Mouse (Mus musculus) G1E (cell line): ENCODE data around the gene 1700014D04Rik. TPM values are rescaled to one million over a fixed set of nuclear protein-coding genes. Genes with fewer than 3 reads are reported as not detected.
"Not testable (repeated sequence)": the region's sequence is repeated elsewhere in the genome, so short reads cannot be mapped to it uniquely, and the experiment has no call there.

Experiments used
- ATAC-seq: 2 replicates; pipeline ENCODE4 v1.8.0; 2016; ENCODE audit warnings: mild to moderate bottlenecking; ENCODE audit not compliant: insufficient number of reproducible peaks, poor library complexity, low FRiP score, severe bottlenecking; ENCODE audit errors: extremely low read depth
- DNase-seq: peaks from one replicate; pipeline ENCODE4 v3.0.0; 2012; ENCODE audit warnings: low spot score
- H3K27me3 ChIP-seq: 2 replicates; pipeline ENCODE4 v1.6.1; 2012; ENCODE audit warnings: mild to moderate bottlenecking, low read length, inconsistent platforms; ENCODE audit not compliant: insufficient read depth
- H3K36me3 ChIP-seq: replicated peaks from 2 replicates; pipeline ENCODE3; 2012; ENCODE audit warnings: mild to moderate bottlenecking, inconsistent platforms
- H3K4me1 ChIP-seq: 2 replicates; pipeline ENCODE4 v1.6.1; 2012; ENCODE audit warnings: low read depth, low read length, inconsistent platforms, mixed read lengths; ENCODE audit not compliant: insufficient read depth
- H3K4me3 ChIP-seq: 2 replicates; pipeline ENCODE4 v1.5.1; 2012; ENCODE audit warnings: low read depth, mild to moderate bottlenecking, inconsistent platforms, low read length, moderate library complexity, mixed read lengths
- H3K9me3 ChIP-seq: replicated peaks from 2 replicates; pipeline ENCODE4 v1.6.1; 2012; ENCODE audit warnings: inconsistent platforms
- CTCF ChIP-seq: IDR thresholded peaks from 2 replicates; pipeline ENCODE4 v1.5.1; 2012; ENCODE audit warnings: low read depth, low read length, inconsistent platforms, mixed read lengths
- GATA1 ChIP-seq: IDR thresholded peaks from 2 replicates; pipeline ENCODE4 v1.6.1; 2012; ENCODE audit warnings: borderline replicate concordance, low read length, inconsistent platforms, mixed read lengths
- GATA2 ChIP-seq: IDR thresholded peaks from 2 replicates; pipeline ENCODE4 v1.6.1; 2012; ENCODE audit warnings: low read depth, low read length, inconsistent platforms, borderline replicate concordance
- POLR2AphosphoS5 ChIP-seq: IDR thresholded peaks from 2 replicates; pipeline ENCODE4 v1.6.1; 2012; ENCODE audit warnings: low read depth, low read length, inconsistent platforms; ENCODE audit not compliant: insufficient replicate concordance
- TAL1 ChIP-seq: conservative IDR thresholded peaks from 2 replicates; pipeline ENCODE4 v1.6.1; 2012; ENCODE audit warnings: low read depth, low read length, inconsistent platforms, mixed read lengths
- polyA plus RNA-seq: library from polyadenylated mRNA; stranded (reverse); fragments of >175 nt; gene quantifications from 2 replicates; pipeline ENCODE4 v1.2.3, GENCODE M21; 2012
- total RNA-seq, 2 experiments: library from RNA; stranded (forward) in 1 of 2; stranded (reverse) in 1 of 2; fragments of 200-1000 nt in 1 of 2; fragments of >200 nt in 1 of 2; fragmentation: Nextera tagmentation in 1 of 2; gene quantifications; 2 replicates each; pipeline ENCODE4 v1.2.3; 2014 to 2017

Gene 1700014D04Rik
- total and polyA plus RNA-seq, 3 experiments, result 0.11 TPM; not detected in 2

- H3K4me3 ChIP-seq, result no peak overlapping the region
- no peak for TF ChIP-seq POLR2AphosphoS5
- no peak for TF ChIP-seq CTCF
- no peak for TF ChIP-seq TAL1
- TF ChIP-seq GATA1, result no peak
- TF ChIP-seq GATA2, result no peak
- no peaks in the 10 kb centered on the region for H3K36me3 ChIP-seq
- no peak for ATAC-seq
- no peaks in the 10 kb centered on the region for H3K9me3 ChIP-seq
- no peak for DNase-seq
- H3K27me3 ChIP-seq, result peaks cover 16% of the 10 kb centered on the region; the same call in 1 of the 2 replicates
- H3K4me1 ChIP-seq, result peaks cover 36% of the 10 kb centered on the region
Measured at GRCm38 (mm10) chr13:59726139-59726867, 20.2 kb downstream of the 1700014D04Rik start.

GRCm38 (mm10) chr13:59722089-59722488 is 24.5 kb downstream of the 1700014D04Rik start:
- H3K27me3 ChIP-seq, result peaks cover 22% of the 10 kb centered on the region; the same call in 1 of the 2 replicates
- H3K4me3 ChIP-seq, ATAC-seq, H3K9me3 ChIP-seq, H3K36me3 ChIP-seq, DNase-seq: not testable (repeated sequence)
- H3K4me1 ChIP-seq, result peaks cover 33% of the 10 kb centered on the region

DNA sequence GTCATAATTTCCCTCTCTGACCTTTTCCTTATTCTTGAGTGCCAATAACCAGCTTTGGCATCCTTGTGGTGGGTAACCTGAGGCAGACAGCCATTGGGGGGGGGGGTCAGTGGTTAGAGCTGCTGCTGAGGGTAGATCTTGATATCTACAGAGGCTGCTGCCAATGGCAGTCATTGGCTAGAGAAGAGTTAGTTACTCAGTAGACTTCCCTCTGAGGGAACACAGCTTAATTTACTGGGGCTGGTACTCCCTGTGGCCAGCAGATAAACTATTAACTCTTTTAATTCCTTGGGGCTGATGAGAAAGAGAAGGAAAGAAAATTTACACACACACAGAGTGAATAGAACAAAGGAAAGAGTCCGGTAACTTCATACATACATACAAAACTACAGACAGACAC is 27.1 kb downstream of the 1700014D04Rik start:
- peak; percentile 61; the same call in 1 of the 2 replicates for ATAC-seq

DNA sequence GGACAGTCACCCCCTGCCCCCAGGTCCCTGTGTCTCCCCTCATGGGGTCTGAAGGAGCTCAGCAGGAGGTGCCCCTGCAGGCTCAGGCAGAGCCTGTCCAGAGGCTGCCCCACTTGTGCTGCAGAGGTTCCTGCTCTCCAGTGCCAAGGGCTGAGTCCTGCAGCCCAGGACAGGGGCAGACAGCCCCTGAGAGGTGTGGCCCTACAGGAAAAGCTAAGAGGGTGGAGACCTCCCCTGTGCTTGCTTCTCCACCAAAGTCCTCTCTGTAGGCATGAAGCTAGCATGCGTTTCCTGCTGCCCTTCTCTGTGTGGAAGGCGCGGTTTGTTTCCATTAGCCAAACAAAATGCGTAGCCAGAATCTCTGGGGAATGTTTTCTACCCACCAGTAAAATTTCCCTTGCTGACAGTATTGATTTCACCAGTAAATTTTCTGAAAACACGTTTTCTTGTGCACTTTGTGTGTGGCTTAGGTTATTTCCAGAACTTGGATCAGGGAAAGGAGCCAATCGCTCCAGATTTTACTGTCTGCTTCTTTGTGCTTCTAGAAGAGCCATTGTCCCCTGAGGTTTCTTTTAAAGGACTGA is 27.6 kb downstream of the 1700014D04Rik start:
- not testable (repeated sequence) for H3K36me3 ChIP-seq, DNase-seq, H3K4me3 ChIP-seq, ATAC-seq, H3K9me3 ChIP-seq
- Histone ChIP-seq H3K27me3 (peaks cover 37% of the 10 kb centered on the region), H3K4me1 (peaks cover 53% of the 10 kb centered on the region)

More for the DNA sequence above, 27.1 kb downstream of the 1700014D04Rik start:
- no peak for TF ChIP-seq GATA1
- 0 out of 2 replicates have a peak, but pooled peaks have one; percentile 16 for TF ChIP-seq TAL1
- Histone ChIP-seq H3K4me1 (peaks cover 51% of the 10 kb centered on the region), H3K9me3 (no peaks in the 10 kb centered on the region), H3K4me3 (no peak overlapping the region), H3K27me3 (peaks cover 32% of the 10 kb centered on the region), H3K36me3 (no peaks in the 10 kb centered on the region)
- DNase-seq, result no peak

DNA sequence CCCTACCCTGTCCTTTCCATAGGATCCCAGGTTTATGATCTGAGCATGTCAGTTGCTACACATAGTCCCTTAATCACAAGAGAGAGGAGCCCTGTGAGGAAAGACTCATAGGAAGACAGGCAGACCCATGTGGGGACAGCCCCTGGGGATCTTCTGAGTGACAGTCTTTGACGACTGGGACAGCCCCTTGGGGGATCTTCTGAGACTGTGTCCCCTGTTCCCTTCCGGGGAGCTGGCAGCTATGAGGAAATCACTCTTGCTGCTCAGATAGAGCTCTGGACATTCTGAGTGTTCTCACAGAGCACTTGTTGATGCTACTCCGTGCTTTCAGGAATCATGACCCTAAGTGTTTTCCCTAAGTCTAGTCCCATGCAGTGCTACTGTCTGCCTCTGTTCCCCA is 32.8 kb downstream of the 1700014D04Rik start:
- TF ChIP-seq POLR2AphosphoS5 (no peak), CTCF (no peak), GATA2 (no peak), GATA1 (no peak), TAL1 (no peak)
- no peak for ATAC-seq
- no peak for DNase-seq
- peaks cover 60% of the 10 kb centered on the region for H3K27me3 ChIP-seq
- H3K4me1 ChIP-seq, result peaks cover 43% of the 10 kb centered on the region
- no peaks in the 10 kb centered on the region for H3K9me3 ChIP-seq
- H3K4me3 ChIP-seq, result no peak overlapping the region
- no peaks in the 10 kb centered on the region for H3K36me3 ChIP-seq

DNA sequence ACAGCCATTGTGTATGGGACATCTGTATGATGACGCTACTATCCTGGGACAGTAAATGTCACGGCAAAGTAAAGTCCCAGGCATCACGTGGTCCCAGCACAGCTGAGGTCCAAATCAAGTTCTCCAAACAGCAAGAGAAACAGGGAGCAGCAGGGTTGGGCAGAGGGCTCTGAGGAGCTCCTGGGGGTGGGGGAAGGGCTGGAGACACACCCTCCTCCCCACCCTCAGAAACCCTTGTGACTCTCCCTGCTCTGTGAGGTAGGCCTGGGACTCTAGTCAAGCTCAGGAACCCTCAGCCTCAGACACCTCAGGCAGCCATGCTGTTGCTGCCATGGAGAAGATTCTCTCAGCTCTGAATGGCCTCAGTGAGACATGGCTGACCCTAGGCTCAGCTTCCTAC is 34.6 kb downstream of the 1700014D04Rik start, which contains the start of gene Spata31d1b:
Spata31d1b (plus strand) TSS at position 301 of the 400 bp plus-strand sequence.
- not testable (repeated sequence) for H3K9me3 ChIP-seq, H3K36me3 ChIP-seq
- peaks cover 54% of the 10 kb centered on the region for H3K27me3 ChIP-seq

GRCm38 (mm10) chr13:59710230-59710629 is 36.3 kb downstream of the 1700014D04Rik start, which contains the start of gene Spata31d1a:
Gene Spata31d1a (minus strand): TSS chr13:59710330.
- TF ChIP-seq TAL1 (no peak), GATA2 (no peak), GATA1 (no peak), POLR2AphosphoS5 (no peak), CTCF (no peak)
- Histone ChIP-seq H3K4me3 (no peak within 1 kb of the TSS), H3K4me1 (peaks cover 23% of the 10 kb centered on the region), H3K9me3 (no peaks in the 10 kb centered on the region), H3K27me3 (peaks cover 41% of the 10 kb centered on the region), H3K36me3 (no peaks in the 10 kb centered on the region)
- ATAC-seq (no peak), DNase-seq (no peak)

More for the DNA sequence above, 34.6 kb downstream of the 1700014D04Rik start, which contains the start of gene Spata31d1b:
- H3K4me3 ChIP-seq, DNase-seq: not testable (repeated sequence)
- ATAC-seq, result peak; percentile 22; the same call in 1 of the 2 replicates
- peaks cover 36% of the 10 kb centered on the region for H3K4me1 ChIP-seq
